Mouse (Mus musculus) neural tube, embryonic 15.5 days (tissue): ENCODE measurements at regions not wholly inside any gene's neighbourhood (a gene's known extent, or its start where the extent isn't known, plus 50 kb on each side); places are given as distances from the start of the nearest gene placed in this dataset.

Experiments used
- ATAC-seq: fragments of 200-750 bp; cut with Nextera tagmentation; 2 replicates; pipeline ENCODE4 v1.8.0; 2017; ENCODE audit warnings: mild to moderate bottlenecking, moderate TSS enrichment, moderate library complexity; ENCODE audit not compliant: low FRiP score
- H3K27ac ChIP-seq: fragments of 300-500 bp; sonication (generic); replicated peaks from 2 replicates; pipeline ENCODE4 v1.5.1; 2015; ENCODE audit warnings: mild to moderate bottlenecking, inconsistent platforms
- H3K27me3 ChIP-seq: fragments of 300-500 bp; sonication (generic); replicated peaks from 2 replicates; pipeline ENCODE4 v1.6.1; 2015; ENCODE audit warnings: inconsistent platforms
- H3K36me3 ChIP-seq: fragments of 300-500 bp; sonication (generic); 2 replicates; pipeline ENCODE4 v1.6.1; 2015; ENCODE audit warnings: inconsistent platforms
- H3K4me1 ChIP-seq: fragments of 300-500 bp; sonication (generic); 2 replicates; pipeline ENCODE4 v1.6.1; 2015; ENCODE audit warnings: inconsistent platforms
- H3K4me2 ChIP-seq: fragments of 300-500 bp; sonication (generic); 2 replicates; pipeline ENCODE4 v1.6.1; 2015; ENCODE audit warnings: inconsistent platforms, mild to moderate bottlenecking, moderate library complexity
- H3K4me3 ChIP-seq: fragments of 300-500 bp; sonication (generic); replicated peaks from 2 replicates; pipeline ENCODE4 v1.5.1; 2015; ENCODE audit warnings: mild to moderate bottlenecking, inconsistent platforms
- H3K9ac ChIP-seq: fragments of 300-500 bp; sonication (generic); replicated peaks from 2 replicates; pipeline ENCODE4 v1.6.1; 2015; ENCODE audit warnings: mild to moderate bottlenecking, inconsistent platforms
- H3K9me3 ChIP-seq: fragments of 300-500 bp; sonication (generic); replicated peaks from 2 replicates; pipeline ENCODE4 v1.6.1; 2016; ENCODE audit warnings: inconsistent platforms
- WGBS: fragments of 180-500 bp; shearing (Covaris S2); methylation state at CpG from one replicate; pipeline ENCODE4 v1.1.7; 2015; ENCODE audit warnings: mixed read lengths; 5-methylcytosine and 5-hydroxymethylcytosine counted together

GRCm38 (mm10) chr3:143100810-143101645, 219.2 kb upstream of the Pkn2 start:
- H3K4me2 ChIP-seq: peak overlapping the region; percentile 75
- no peaks in the 10 kb centered on the region for H3K9me3 ChIP-seq
- 2% methylated on average over 57 of the region's 59 CpGs for WGBS
- H3K4me3 ChIP-seq: peak overlapping the region; percentile 39
- H3K27me3 ChIP-seq: 0 out of 2 replicates have a peak, but pooled peaks cover 3% of the 10 kb centered on the region
- H3K4me1 ChIP-seq: peaks cover 23% of the 10 kb centered on the region
- ATAC-seq: peak; percentile 85
- peak overlapping the region; percentile 61 for H3K9ac ChIP-seq
- no peaks in the 10 kb centered on the region for H3K36me3 ChIP-seq
- H3K27ac ChIP-seq: peak overlapping the region; percentile 76

GRCm38 (mm10) chr3:143100203-143100602, 218.4 kb upstream of the Pkn2 start:
- H3K4me1 ChIP-seq: peaks cover 23% of the 10 kb centered on the region
- H3K27me3 ChIP-seq: 0 out of 2 replicates have a peak, but pooled peaks cover 1% of the 10 kb centered on the region
- no peak overlapping the region for H3K9ac ChIP-seq
- H3K4me2 ChIP-seq: peak overlapping the region; percentile 75
- H3K27ac ChIP-seq: peak overlapping the region; percentile 76
- ATAC-seq: no peak
- 44% methylated on average over 7 of the region's 7 CpGs for WGBS
- H3K4me3 ChIP-seq: peak overlapping the region; percentile 39
- no peaks in the 10 kb centered on the region for H3K36me3 ChIP-seq
- no peaks in the 10 kb centered on the region for H3K9me3 ChIP-seq

- Histone ChIP-seq H3K9me3 (no peaks in the 10 kb centered on the region), H3K4me1 (peaks cover 5% of the 10 kb centered on the region), H3K27ac (no peak overlapping the region), H3K36me3 (no peaks in the 10 kb centered on the region), H3K4me2 (no peak overlapping the region), H3K9ac (no peak overlapping the region), H3K4me3 (no peak overlapping the region), H3K27me3 (no peaks in the 10 kb centered on the region)
- WGBS: 51% methylated on average over 4 of the region's 4 CpGs
- no peak for ATAC-seq
Observed at GRCm38 (mm10) chr3:143092206-143092605, 210.4 kb upstream of the Pkn2 start.

DNA sequence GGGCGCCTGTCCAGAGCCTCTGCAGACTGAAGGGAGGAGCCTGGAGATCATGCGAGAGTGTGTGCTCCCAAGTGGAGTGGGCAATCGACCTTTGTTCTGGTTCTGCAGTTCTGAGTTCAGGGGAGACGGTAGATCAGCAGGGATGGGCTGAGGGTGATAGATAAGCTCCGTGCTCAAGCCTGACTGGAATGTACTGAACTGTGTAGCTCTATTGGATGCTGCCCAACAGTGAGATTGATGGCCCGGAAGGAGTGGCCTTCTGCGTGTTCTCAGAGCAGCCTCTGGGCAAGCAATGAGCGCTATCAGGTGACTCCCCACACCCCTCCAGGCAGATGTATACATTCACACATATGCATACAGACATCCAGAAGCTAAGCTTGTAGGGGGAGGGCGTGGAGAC, 209.1 kb upstream of the Pkn2 start:
- H3K27me3 ChIP-seq: no peaks in the 10 kb centered on the region
- no peak overlapping the region for H3K4me2 ChIP-seq
- peak; percentile 41; the same call in 1 of the 2 replicates for ATAC-seq
- no peak overlapping the region for H3K27ac ChIP-seq
- no peak overlapping the region for H3K9ac ChIP-seq
- H3K4me3 ChIP-seq: no peak overlapping the region
- peaks cover 5% of the 10 kb centered on the region for H3K4me1 ChIP-seq
- H3K9me3 ChIP-seq: no peaks in the 10 kb centered on the region
- no peaks in the 10 kb centered on the region for H3K36me3 ChIP-seq
- WGBS: 45% methylated on average over 9 of the region's 9 CpGs

- Histone ChIP-seq H3K4me2 (no peak overlapping the region), H3K4me3 (no peak overlapping the region), H3K27me3 (no peaks in the 10 kb centered on the region), H3K27ac (no peak overlapping the region), H3K9me3 (no peaks in the 10 kb centered on the region), H3K36me3 (no peaks in the 10 kb centered on the region), H3K4me1 (peaks cover 5% of the 10 kb centered on the region), H3K9ac (no peak overlapping the region)
- ATAC-seq: no peak
- 89% methylated on average over 3 of the region's 3 CpGs for WGBS
Observed at GRCm38 (mm10) chr3:143090316-143090715, 208.5 kb upstream of the Pkn2 start.

- Histone ChIP-seq H3K4me2 (no peak overlapping the region), H3K4me3 (no peak overlapping the region), H3K4me1 (peaks cover 5% of the 10 kb centered on the region), H3K9ac (no peak overlapping the region), H3K27me3 (no peaks in the 10 kb centered on the region), H3K9me3 (no peaks in the 10 kb centered on the region), H3K36me3 (no peaks in the 10 kb centered on the region), H3K27ac (no peak overlapping the region)
- WGBS: 74% methylated on average over 3 of the region's 3 CpGs
- no peak for ATAC-seq
Observed at GRCm38 (mm10) chr3:143087786-143088185, 206.0 kb upstream of the Pkn2 start.

DNA sequence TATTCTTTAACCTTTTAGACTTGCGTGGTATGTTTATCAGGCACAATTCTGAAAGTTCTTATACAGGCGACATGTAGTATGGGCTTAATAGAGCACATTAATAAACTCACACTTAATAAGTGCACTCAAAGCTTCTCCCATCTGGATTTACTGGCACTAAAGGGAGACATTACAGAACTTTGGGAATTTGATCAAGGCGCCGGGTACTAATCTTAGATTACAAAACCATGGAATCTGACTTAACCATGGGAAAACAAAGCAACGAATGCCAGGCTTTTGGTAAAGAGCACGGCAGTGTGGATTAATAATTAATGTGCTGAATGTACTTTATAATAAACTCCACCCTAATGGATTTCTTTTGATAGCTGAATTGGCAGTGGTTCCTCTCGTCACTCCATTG, 196.5 kb upstream of the Pkn2 start:
- no peak overlapping the region for H3K4me2 ChIP-seq
- no peak for ATAC-seq

DNA sequence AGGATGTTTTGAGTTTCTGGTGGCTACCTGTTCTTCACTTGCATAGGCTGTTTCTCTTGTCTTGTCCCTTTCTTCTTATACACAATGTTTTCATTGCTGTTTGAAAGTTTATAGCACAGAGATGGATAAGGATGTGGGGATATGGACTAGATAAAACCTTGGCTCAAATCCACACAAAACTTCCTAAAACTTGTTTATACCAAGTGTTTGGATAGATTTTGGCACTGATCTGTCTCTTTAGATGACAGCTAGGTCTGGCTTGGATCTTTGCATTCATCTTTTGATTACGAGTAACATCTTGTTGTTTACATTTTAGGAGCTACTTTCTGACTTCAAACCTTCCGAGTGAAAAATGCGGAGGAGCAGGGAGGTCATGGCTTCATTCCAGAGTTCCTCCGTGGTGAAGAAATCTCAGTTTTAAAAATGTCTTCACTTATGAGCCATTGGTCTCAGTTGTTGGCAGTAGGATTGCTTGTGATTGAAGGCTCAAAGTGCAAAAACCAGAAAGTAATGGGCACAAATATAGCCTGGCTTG, 190.1 kb upstream of the Pkn2 start:
- ATAC-seq: no peak
- H3K27me3 ChIP-seq: no peaks in the 10 kb centered on the region
- no peak overlapping the region for H3K4me3 ChIP-seq
- no peak overlapping the region for H3K27ac ChIP-seq
- 89% methylated on average over 4 of the region's 4 CpGs for WGBS
- no peaks in the 10 kb centered on the region for H3K9me3 ChIP-seq
- H3K9ac ChIP-seq: no peak overlapping the region
- H3K4me2 ChIP-seq: no peak overlapping the region
- H3K4me1 ChIP-seq: no peaks in the 10 kb centered on the region
- H3K36me3 ChIP-seq: no peaks in the 10 kb centered on the region

More for the DNA sequence above, 196.5 kb upstream of the Pkn2 start:
- Histone ChIP-seq H3K9ac (no peak overlapping the region), H3K4me1 (no peaks in the 10 kb centered on the region), H3K4me3 (no peak overlapping the region), H3K27me3 (no peaks in the 10 kb centered on the region), H3K27ac (no peak overlapping the region), H3K9me3 (no peaks in the 10 kb centered on the region), H3K36me3 (no peaks in the 10 kb centered on the region)
- WGBS: 81% methylated on average over 7 of the region's 7 CpGs

- no peaks in the 10 kb centered on the region for H3K36me3 ChIP-seq
- no peaks in the 10 kb centered on the region for H3K9me3 ChIP-seq
- H3K27me3 ChIP-seq: no peaks in the 10 kb centered on the region
- H3K9ac ChIP-seq: no peak overlapping the region
- 94% methylated on average over 3 of the region's 3 CpGs for WGBS
- no peak overlapping the region for H3K27ac ChIP-seq
- H3K4me2 ChIP-seq: no peak overlapping the region
- no peak for ATAC-seq
- no peak overlapping the region for H3K4me3 ChIP-seq
- no peaks in the 10 kb centered on the region for H3K4me1 ChIP-seq
Observed at GRCm38 (mm10) chr3:143054858-143055257, 173.1 kb upstream of the Pkn2 start.

- Histone ChIP-seq H3K27ac (no peak overlapping the region), H3K4me2 (no peak overlapping the region), H3K27me3 (no peaks in the 10 kb centered on the region), H3K9ac (no peak overlapping the region), H3K4me1 (no peaks in the 10 kb centered on the region), H3K4me3 (no peak overlapping the region), H3K36me3 (no peaks in the 10 kb centered on the region), H3K9me3 (no peaks in the 10 kb centered on the region)
- WGBS: 75% methylated on average over 11 of the region's 11 CpGs
- ATAC-seq: no peak
Observed at GRCm38 (mm10) chr3:143053286-143053993, 171.6 kb upstream of the Pkn2 start.

DNA sequence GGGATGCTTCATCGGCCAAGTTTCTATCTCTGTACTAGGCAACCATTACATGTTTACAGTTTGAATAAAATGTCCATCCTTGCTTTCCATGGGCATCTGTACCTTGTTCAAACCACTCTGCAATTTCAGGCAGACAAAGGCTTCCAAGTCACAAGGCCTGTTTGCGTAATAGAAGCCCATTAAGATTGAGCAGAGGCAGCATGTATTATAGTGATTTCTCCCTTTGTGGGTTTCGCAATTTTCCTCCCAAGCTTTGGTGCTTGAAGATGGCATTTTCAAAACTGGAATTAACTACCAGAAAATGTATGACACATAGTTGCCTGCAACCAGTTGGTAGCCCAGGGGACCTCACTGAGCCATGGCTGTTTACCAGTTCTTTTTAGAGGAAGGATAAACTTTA, 158.9 kb upstream of the Pkn2 start:
- no peak overlapping the region for H3K27ac ChIP-seq
- H3K9ac ChIP-seq: no peak overlapping the region
- no peaks in the 10 kb centered on the region for H3K36me3 ChIP-seq
- 83% methylated on average over 3 of the region's 3 CpGs for WGBS
- H3K4me3 ChIP-seq: no peak overlapping the region
- ATAC-seq: no peak
- no peaks in the 10 kb centered on the region for H3K4me1 ChIP-seq
- no peak overlapping the region for H3K4me2 ChIP-seq
- H3K27me3 ChIP-seq: no peaks in the 10 kb centered on the region
- no peaks in the 10 kb centered on the region for H3K9me3 ChIP-seq

DNA sequence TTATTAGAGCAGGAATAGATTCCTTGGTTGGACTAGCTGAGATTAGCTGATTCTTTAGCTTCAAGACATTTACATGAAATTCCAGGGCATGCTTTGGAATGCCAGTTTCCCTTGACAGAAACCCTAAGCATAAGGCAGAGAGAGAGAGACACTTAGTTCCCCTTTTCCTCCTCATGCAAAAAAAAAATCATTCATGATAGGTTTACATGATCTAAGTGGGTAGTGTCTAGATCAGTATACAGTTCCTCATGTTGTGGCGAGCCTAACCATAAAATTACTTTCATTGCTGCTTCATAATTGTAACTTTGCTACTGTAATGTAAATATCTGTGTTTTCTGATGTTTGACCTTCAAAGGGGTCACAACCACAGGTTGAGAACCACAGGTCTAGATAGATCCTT, 154.3 kb upstream of the Pkn2 start:
- no peaks in the 10 kb centered on the region for H3K4me1 ChIP-seq
- H3K36me3 ChIP-seq: no peaks in the 10 kb centered on the region
- WGBS: 91% methylated on average over 1 of the region's 1 CpGs
- no peak overlapping the region for H3K4me3 ChIP-seq
- no peak overlapping the region for H3K9ac ChIP-seq
- H3K4me2 ChIP-seq: no peak overlapping the region
- H3K9me3 ChIP-seq: no peaks in the 10 kb centered on the region
- no peaks in the 10 kb centered on the region for H3K27me3 ChIP-seq
- no peak for ATAC-seq
- H3K27ac ChIP-seq: no peak overlapping the region
